Mouse (Mus musculus) brain, adult 10 weeks (tissue): ENCODE results near the gene Eif3b. TPM values are rescaled to one million over a fixed set of nuclear protein-coding genes. Genes with fewer than 3 reads are reported as not detected.

ENCODE experiments used
- polyA plus RNA-seq: library from polyadenylated mRNA; stranded (reverse); fragments of 350-450 nt; fragmentation: Illumina TruSeq; extraction: RNeasy Lipid Tissue Mini Kit (QIAGEN cat#74804); gene quantifications from one replicate; pipeline ENCODE4 v1.2.3, GENCODE M21; 2015; ENCODE audit warnings: low read depth, low replicate concordance

Eif3b gene
- 71.6 TPM for polyA plus RNA-seq

GRCm38 (mm10) chr5:140418489-140419441, at the start of gene Eif3b:
Gene Eif3b, plus strand, starts transcription at chr5:140419328.

GRCm38 (mm10) chr5:140388588-140389576, 30.2 kb upstream of the Eif3b start, which contains the start of gene Snx8:
Gene Snx8, minus strand, starts transcription at chr5:140389262.

GRCm38 (mm10) chr5:140445345-140445744, 26.2 kb downstream of the Eif3b start, which contains the start of gene Gm4869:
Gene Gm4869, plus strand, starts transcription at chr5:140445645.

Other genes starting within 250 kb of the Eif3b start
- 11.8 TPM for gene Mad1l1, start 97.8 kb upstream of the Eif3b start, polyA plus RNA-seq
- gene Nudt1, start 97.7 kb upstream of the Eif3b start, polyA plus RNA-seq: 11.8 TPM
- 16.7 TPM for gene Mrm2, start 87.4 kb upstream of the Eif3b start, polyA plus RNA-seq
- 14.8 TPM for gene Snx8, start 30.1 kb upstream of the Eif3b start, polyA plus RNA-seq
- not detected for gene Gm4869, start 26.3 kb downstream of the Eif3b start, polyA plus RNA-seq
- 17.4 TPM for gene Chst12, start 86.2 kb downstream of the Eif3b start, polyA plus RNA-seq
- gene Grifin, start 145.7 kb downstream of the Eif3b start, polyA plus RNA-seq: 0.94 TPM
- gene Lfng, start 188.0 kb downstream of the Eif3b start, polyA plus RNA-seq: 20.9 TPM
- gene Ttyh3, start 229.7 kb downstream of the Eif3b start, polyA plus RNA-seq: 103 TPM